Mouse (Mus musculus): ENCODE results near the gene Magi1. TPM values are rescaled to one million over a fixed set of nuclear protein-coding genes. Genes with fewer than 3 reads are reported as not detected.

Gene Magi1
- total and polyA plus RNA-seq, 3 experiments = not detected

DNA sequence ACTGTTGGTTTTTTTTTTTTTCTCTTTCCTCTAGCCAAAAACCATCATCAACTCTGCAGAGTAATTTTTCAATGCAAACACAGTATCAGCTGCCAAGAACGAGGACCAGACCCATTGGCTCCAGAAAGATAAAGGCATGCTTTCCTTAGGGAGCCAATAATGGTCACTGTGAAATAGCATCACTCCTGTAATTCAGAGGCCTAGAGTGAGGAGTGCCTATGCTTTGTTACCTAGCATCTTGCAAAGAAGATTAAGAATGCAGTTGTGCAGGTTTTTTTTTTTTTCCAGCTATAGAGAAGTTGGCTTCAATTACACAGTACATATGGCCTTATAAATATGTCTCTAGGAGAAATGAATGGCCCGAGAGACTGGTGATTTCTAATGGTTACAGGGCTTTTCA, 560.5 kb downstream of the Magi1 start:
- H3K79me2 ChIP-seq (ENCODE audit: control insufficient read depth, insufficient read depth, low read length, poor library complexity) = no peaks in the 10 kb centered on the region
- TF ChIP-seq TAL1 (IDR thresholded peaks at IDR 0.05; ENCODE audit: low read length) (no peak), MYB (IDR thresholded peaks at IDR 0.05; ENCODE audit: low read depth, low read length) (no peak), KAT2A (conservative IDR thresholded peaks at IDR 0.05; ENCODE audit: low read depth, low read length) (no peak), ZC3H11A (IDR thresholded peaks at IDR 0.05; ENCODE audit: low read depth, low read length) (no peak), CHD1 (IDR thresholded peaks at IDR 0.05; ENCODE audit: low read depth, low read length) (no peak), HCFC1 (IDR thresholded peaks at IDR 0.05; ENCODE audit: low read depth, low read length) (no peak), EP300 (IDR thresholded peaks at IDR 0.05; ENCODE audit: low read depth in 1 of 2, low read length in 2 of 2) (no peak), POLR2AphosphoS5 (IDR thresholded peaks at IDR 0.05; ENCODE audit: borderline replicate concordance, low read depth, low read length) (no peak), USF2 (IDR thresholded peaks at IDR 0.05; ENCODE audit: borderline replicate concordance in 1 of 2, insufficient read depth in 1 of 2, low read depth in 1 of 2, low read length in 2 of 2) (no peak), JUND (IDR thresholded peaks at IDR 0.05; ENCODE audit: low read depth, low read length) (no peak), TBP (IDR thresholded peaks at IDR 0.05; ENCODE audit: low read depth, low read length) (no peak), NELFE (IDR thresholded peaks at IDR 0.05; ENCODE audit: low read depth, low read length) (no peak)
- no peak overlapping the region for H3K4me3 ChIP-seq (ENCODE audit: control insufficient read depth in 1 of 2, insufficient read depth in 1 of 2, low read depth in 2 of 2, low read length in 2 of 2)
- no peaks in the 10 kb centered on the region for H3K9me3 ChIP-seq (replicated peaks; ENCODE audit: insufficient read depth, low read length)
- H3K27ac ChIP-seq (ENCODE audit: control insufficient read depth, low read depth, low read length) = no peak overlapping the region
- H3K36me3 ChIP-seq (ENCODE audit: control insufficient read depth in 1 of 2, insufficient read depth in 2 of 2, low read length in 2 of 2) = no peaks in the 10 kb centered on the region
- DNase-seq (ENCODE audit: low read depth, low spot score) = no peak
- H3K4me1 ChIP-seq (ENCODE audit: control insufficient read depth in 1 of 2, insufficient read depth in 2 of 2, low read length in 2 of 2) = no peaks in the 10 kb centered on the region
- H3K27me3 ChIP-seq (ENCODE audit: control insufficient read depth in 1 of 2, insufficient read depth in 2 of 2, low read length in 2 of 2) = no peaks in the 10 kb centered on the region
- no peak overlapping the region for H3K9ac ChIP-seq (ENCODE audit: control insufficient read depth, low read depth, low read length, poor library complexity, severe bottlenecking)

DNA sequence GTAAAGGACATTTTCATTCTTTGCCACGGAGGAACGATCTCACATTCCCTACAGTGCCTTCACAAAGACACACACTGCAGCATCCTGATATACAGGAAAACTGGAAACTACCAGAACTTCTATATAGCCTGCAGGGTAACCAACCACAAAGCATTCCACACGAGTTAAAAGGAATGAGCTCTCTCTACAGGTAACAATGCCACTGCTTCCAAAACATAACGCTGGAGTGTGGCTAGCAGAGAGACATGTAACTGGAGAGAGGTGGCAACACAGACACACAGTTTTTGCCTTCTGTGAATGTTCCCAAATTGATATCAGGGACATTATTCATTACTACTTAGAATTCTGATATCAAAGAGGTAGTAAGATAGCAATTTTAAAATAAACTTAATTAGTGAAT, 564.2 kb downstream of the Magi1 start:
- Histone ChIP-seq H3K9ac (ENCODE audit: control insufficient read depth, low read depth, low read length, poor library complexity, severe bottlenecking) (no peak overlapping the region), H3K27me3 (ENCODE audit: control insufficient read depth in 1 of 2, insufficient read depth in 2 of 2, low read length in 2 of 2) (no peaks in the 10 kb centered on the region)

DNA sequence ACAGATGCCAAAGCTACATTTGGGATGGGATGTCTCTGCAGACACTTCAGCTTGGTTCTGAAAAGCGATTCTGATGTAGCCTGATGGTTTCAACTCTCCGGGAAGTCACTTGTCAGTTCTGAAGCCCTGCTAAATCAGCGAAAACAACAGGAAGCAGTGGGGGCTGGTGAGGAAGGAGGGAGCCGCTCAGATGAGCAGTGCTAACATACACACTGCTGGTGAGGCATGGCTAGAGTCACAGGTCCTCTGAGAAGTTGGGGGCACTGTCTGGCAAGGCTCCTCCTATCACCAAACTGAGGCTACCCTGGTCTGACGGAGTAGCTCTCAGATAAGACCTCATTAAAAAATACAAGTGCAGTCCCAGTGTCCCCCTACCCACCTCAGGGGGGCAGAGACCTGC, 565.3 kb downstream of the Magi1 start:
- no peak overlapping the region for H3K27ac ChIP-seq (ENCODE audit: control insufficient read depth, low read depth, low read length)
- no peak overlapping the region for H3K4me3 ChIP-seq (ENCODE audit: control insufficient read depth in 1 of 2, insufficient read depth in 1 of 2, low read depth in 2 of 2, low read length in 2 of 2)
- no peaks in the 10 kb centered on the region for H3K9me3 ChIP-seq (replicated peaks; ENCODE audit: insufficient read depth, low read length)
- no peak overlapping the region for H3K9ac ChIP-seq (ENCODE audit: control insufficient read depth, low read depth, low read length, poor library complexity, severe bottlenecking)
- DNase-seq (ENCODE audit: low read depth, low spot score) = no peak
- no peak for TF ChIP-seq USF2 (IDR thresholded peaks at IDR 0.05; ENCODE audit: borderline replicate concordance in 1 of 2, insufficient read depth in 1 of 2, low read depth in 1 of 2, low read length in 2 of 2)
- no peak for TF ChIP-seq JUND (IDR thresholded peaks at IDR 0.05; ENCODE audit: low read depth, low read length)
- TF ChIP-seq CHD2 (IDR thresholded peaks at IDR 0.05; ENCODE audit: low read length) = no peak
- TF ChIP-seq SMC3 (IDR thresholded peaks at IDR 0.05; ENCODE audit: low read depth, low read length) = no peak
- TF ChIP-seq NELFE (IDR thresholded peaks at IDR 0.05; ENCODE audit: low read depth, low read length) = no peak
- no peak for TF ChIP-seq CHD1 (IDR thresholded peaks at IDR 0.05; ENCODE audit: low read depth, low read length)
- TF ChIP-seq TBP (IDR thresholded peaks at IDR 0.05; ENCODE audit: low read depth, low read length) = no peak
- no peak for TF ChIP-seq RAD21 (IDR thresholded peaks at IDR 0.05; ENCODE audit: low read depth, low read length)
- no peak for TF ChIP-seq ELF1 (IDR thresholded peaks at IDR 0.05; ENCODE audit: low read depth, low read length)
- TF ChIP-seq ZC3H11A (IDR thresholded peaks at IDR 0.05; ENCODE audit: low read depth, low read length) = no peak
- TF ChIP-seq KAT2A (conservative IDR thresholded peaks at IDR 0.05; ENCODE audit: low read depth, low read length) = no peak
- no peak for TF ChIP-seq MXI1 (IDR thresholded peaks at IDR 0.05; ENCODE audit: low read depth, low read length)
- no peak for TF ChIP-seq GATA1 (IDR thresholded peaks at IDR 0.05; ENCODE audit: low read depth, low read length)
- TF ChIP-seq HCFC1 (IDR thresholded peaks at IDR 0.05; ENCODE audit: low read depth, low read length) = no peak
- no peak for TF ChIP-seq MAX (IDR thresholded peaks at IDR 0.05; ENCODE audit: low read length)
- TF ChIP-seq ZKSCAN1 (IDR thresholded peaks at IDR 0.05; ENCODE audit: low read depth, low read length) = no peak
- no peak for TF ChIP-seq MAFK (IDR thresholded peaks at IDR 0.05; ENCODE audit: borderline replicate concordance, low read depth, low read length)
- no peak for TF ChIP-seq EP300 (IDR thresholded peaks at IDR 0.05; ENCODE audit: low read depth in 1 of 2, low read length in 2 of 2)
- no peak for TF ChIP-seq POLR2AphosphoS5 (IDR thresholded peaks at IDR 0.05; ENCODE audit: borderline replicate concordance, low read depth, low read length)
- TF ChIP-seq GABPA (IDR thresholded peaks at IDR 0.05; ENCODE audit: low read depth, low read length) = no peak
- H3K36me3 ChIP-seq (ENCODE audit: control insufficient read depth in 1 of 2, insufficient read depth in 2 of 2, low read length in 2 of 2) = no peaks in the 10 kb centered on the region
- H3K79me2 ChIP-seq (ENCODE audit: control insufficient read depth, insufficient read depth, low read length, poor library complexity) = no peaks in the 10 kb centered on the region
- H3K27me3 ChIP-seq (ENCODE audit: control insufficient read depth in 1 of 2, insufficient read depth in 2 of 2, low read length in 2 of 2) = no peaks in the 10 kb centered on the region
- H3K4me1 ChIP-seq (ENCODE audit: control insufficient read depth in 1 of 2, insufficient read depth in 2 of 2, low read length in 2 of 2) = no peaks in the 10 kb centered on the region

More for the DNA sequence above, 564.2 kb downstream of the Magi1 start:
- H3K4me1 ChIP-seq (ENCODE audit: control insufficient read depth in 1 of 2, insufficient read depth in 2 of 2, low read length in 2 of 2) = no peaks in the 10 kb centered on the region
- no peak overlapping the region for H3K27ac ChIP-seq (ENCODE audit: control insufficient read depth, low read depth, low read length)
- no peaks in the 10 kb centered on the region for H3K79me2 ChIP-seq (ENCODE audit: control insufficient read depth, insufficient read depth, low read length, poor library complexity)
- TF ChIP-seq MAFK (IDR thresholded peaks at IDR 0.05; ENCODE audit: borderline replicate concordance, low read depth, low read length) = no peak
- TF ChIP-seq MEF2A (IDR thresholded peaks at IDR 0.05; ENCODE audit: extremely low read depth, insufficient replicate concordance, low read depth, low read length, poor library complexity, severe bottlenecking) = no peak
- no peak for TF ChIP-seq MAZ (IDR thresholded peaks at IDR 0.05; ENCODE audit: low read depth, low read length)
- TF ChIP-seq TCF12 (IDR thresholded peaks at IDR 0.05; ENCODE audit: low read depth, low read length) = no peak
- H3K36me3 ChIP-seq (ENCODE audit: control insufficient read depth in 1 of 2, insufficient read depth in 2 of 2, low read length in 2 of 2) = no peaks in the 10 kb centered on the region
- H3K4me3 ChIP-seq (ENCODE audit: control insufficient read depth in 1 of 2, insufficient read depth in 1 of 2, low read depth in 2 of 2, low read length in 2 of 2) = no peak overlapping the region
- no peak for DNase-seq (ENCODE audit: low read depth, low spot score)
- no peaks in the 10 kb centered on the region for H3K9me3 ChIP-seq (replicated peaks; ENCODE audit: insufficient read depth, low read length)

Measured in MEL (cell line).